Mouse (Mus musculus): ENCODE results near the gene Itga9.

Gene Itga9

GRCm38 (mm10) chr9:118647495-118647894, 41.0 kb downstream of the Itga9 start:
- in situ Hi-C loops (cut with MboI, MseI) = no loop called here

GRCm38 (mm10) chr9:118650976-118651375, 44.5 kb downstream of the Itga9 start:
- in situ Hi-C loops (cut with MboI, MseI) = no loop called here

GRCm38 (mm10) chr9:118651939-118652338, 45.4 kb downstream of the Itga9 start:
- in situ Hi-C loops (cut with MboI, MseI) = no loop called here

- in situ Hi-C loops (cut with MboI, MseI) = no loop called here
Measured at GRCm38 (mm10) chr9:118653436-118653835, 46.9 kb downstream of the Itga9 start.

GRCm38 (mm10) chr9:118654969-118655368, 48.5 kb downstream of the Itga9 start:
- in situ Hi-C loops (cut with MboI, MseI) = no loop called here

GRCm38 (mm10) chr9:118655726-118656125, 49.2 kb downstream of the Itga9 start:
- in situ Hi-C loops (cut with MboI, MseI) = no loop called here

- in situ Hi-C loops (cut with MboI, MseI) = no loop called here
Measured at GRCm38 (mm10) chr9:118658159-118658558, 51.7 kb downstream of the Itga9 start.

- in situ Hi-C loops (cut with MboI, MseI) = no loop called here
Measured at GRCm38 (mm10) chr9:118659809-118660208, 53.3 kb downstream of the Itga9 start.

GRCm38 (mm10) chr9:118660259-118660658, 53.8 kb downstream of the Itga9 start:
- in situ Hi-C loops (cut with MboI, MseI) = no loop called here

- in situ Hi-C loops (cut with MboI, MseI) = no loop called here
Measured at GRCm38 (mm10) chr9:118662026-118662425, 55.5 kb downstream of the Itga9 start.

GRCm38 (mm10) chr9:118662476-118662875, 56.0 kb downstream of the Itga9 start:
- in situ Hi-C loops (cut with MboI, MseI) = no loop called here

- in situ Hi-C loops (cut with MboI, MseI) = no loop called here
Measured at GRCm38 (mm10) chr9:118663938-118664337, 57.4 kb downstream of the Itga9 start.

GRCm38 (mm10) chr9:118666069-118666468, 59.6 kb downstream of the Itga9 start:
- in situ Hi-C loops (cut with MboI, MseI) = no loop called here

- in situ Hi-C loops (cut with MboI, MseI) = no loop called here
Measured at GRCm38 (mm10) chr9:118669696-118670095, 63.2 kb downstream of the Itga9 start.

- in situ Hi-C loops (cut with MboI, MseI) = no loop called here
Measured at GRCm38 (mm10) chr9:118674277-118674676, 67.8 kb downstream of the Itga9 start.

- in situ Hi-C loops (cut with MboI, MseI) = no loop called here
Measured at GRCm38 (mm10) chr9:118674761-118675160, 68.3 kb downstream of the Itga9 start.

- in situ Hi-C loops (cut with MboI, MseI) = no loop called here
Measured at GRCm38 (mm10) chr9:118675573-118676170, 69.2 kb downstream of the Itga9 start.

- in situ Hi-C loops (cut with MboI, MseI) = no loop called here
Measured at GRCm38 (mm10) chr9:118676692-118677091, 70.2 kb downstream of the Itga9 start.

GRCm38 (mm10) chr9:118677349-118677748, 70.9 kb downstream of the Itga9 start:
- in situ Hi-C loops (cut with MboI, MseI) = no loop called here

- in situ Hi-C loops (cut with MboI, MseI) = no loop called here
Measured at GRCm38 (mm10) chr9:118678020-118678750, 71.7 kb downstream of the Itga9 start.

GRCm38 (mm10) chr9:118678759-118679158, 72.3 kb downstream of the Itga9 start:
- in situ Hi-C loops (cut with MboI, MseI) = no loop called here

GRCm38 (mm10) chr9:118681506-118681905, 75.0 kb downstream of the Itga9 start:
- in situ Hi-C loops (cut with MboI, MseI) = no loop called here

GRCm38 (mm10) chr9:118682154-118682553, 75.7 kb downstream of the Itga9 start:
- in situ Hi-C loops (cut with MboI, MseI) = no loop called here
